Mouse (Mus musculus): ENCODE measurements at regions not wholly inside any gene's neighbourhood (a gene's known extent, or its start where the extent isn't known, plus 50 kb on each side); places are given as distances from the start of the nearest gene placed in this dataset.

DNA sequence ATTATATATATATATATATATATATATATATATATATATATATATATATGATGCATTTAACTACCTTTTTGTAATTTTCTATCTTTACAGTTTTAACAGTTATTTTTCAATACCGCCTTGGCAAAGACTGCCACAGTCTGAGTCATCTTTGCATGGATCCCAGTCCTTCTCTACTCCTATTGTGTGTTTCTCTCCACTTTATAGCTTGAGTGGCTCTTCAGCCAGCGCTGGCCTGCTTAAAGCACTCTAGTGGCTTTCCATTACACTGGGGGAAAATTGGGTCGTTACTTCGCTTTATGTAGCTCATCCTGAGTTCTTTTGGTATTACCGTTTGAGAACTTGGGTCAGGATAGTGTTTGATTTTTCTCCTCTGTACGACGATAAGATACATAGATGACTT lies 86.3 kb downstream of the Cavin4 start:
- TF ChIP-seq POLR2A (IDR thresholded peaks at IDR 0.05; ENCODE audit: low read depth, low read length) (no peak), CTCF (IDR thresholded peaks at IDR 0.05; ENCODE audit: extremely low read depth, insufficient read depth, insufficient read length, insufficient replicate concordance) (no peak)

All from spleen, adult 2 months (tissue).